Mouse (Mus musculus): ENCODE data around the gene Pde4b.

DNA sequence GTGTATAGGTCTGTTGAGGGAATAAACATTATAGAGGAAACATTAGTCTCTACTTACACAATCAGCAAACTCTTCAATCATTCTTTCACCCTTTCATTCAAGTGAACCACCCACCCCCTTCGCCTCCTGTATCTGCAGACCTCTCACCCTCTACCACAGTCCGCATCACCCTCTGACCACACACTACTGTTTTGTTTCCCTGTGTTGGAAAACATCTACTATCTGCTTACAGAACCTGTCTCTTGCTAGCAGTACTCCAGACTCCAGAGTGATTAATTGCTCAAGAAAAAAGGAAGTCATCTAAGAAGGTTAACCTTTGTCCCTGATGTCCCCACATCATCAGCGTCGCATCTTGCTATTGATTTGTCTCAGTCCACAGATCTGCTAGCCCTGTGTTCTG, 185.4 kb downstream of the Pde4b start:
- no peak for TF ChIP-seq CTCF (IDR thresholded peaks at IDR 0.05; ENCODE audit: control insufficient read depth, insufficient read depth, low read length)
- no peak for TF ChIP-seq POLR2A (IDR thresholded peaks at IDR 0.05; ENCODE audit: borderline replicate concordance, control insufficient read depth, low read depth, low read length)
